Mouse (Mus musculus) heart, adult 2 months (tissue): ENCODE data around the gene Sulf2.

Experiments used
- CTCF ChIP-seq: fragments of 200-600 bp; IDR thresholded peaks from 2 replicates; pipeline ENCODE4 v1.8.1; 2022; ENCODE audit warnings: antibody characterized with exemption, mild to moderate bottlenecking, moderate library complexity
- EP300 ChIP-seq: fragments of 200-500 bp; IDR thresholded peaks from 2 replicates; pipeline ENCODE4 v1.6.1; 2011; ENCODE audit warnings: low read depth, low read length, control low read depth; ENCODE audit not compliant: insufficient read depth

GRCm38 (mm10) chr2:166203647-166204046, 48.2 kb upstream of the Sulf2 start:
- TF ChIP-seq CTCF (no peak), EP300 (no peak)
